Mouse (Mus musculus): ENCODE results near the gene Gm13285.
"Not testable (repeated sequence)": the region's sequence is repeated elsewhere in the genome, so short reads cannot be mapped to it uniquely, and the experiment has no call there.

- TF ChIP-seq CTCF (IDR thresholded peaks at IDR 0.05; ENCODE audit: control insufficient read depth, insufficient read depth, low read length); POLR2A (IDR thresholded peaks at IDR 0.05; ENCODE audit: borderline replicate concordance, control insufficient read depth, low read depth, low read length): not testable (repeated sequence)
These were observed 27.7 kb downstream of the Gm13285 start, which contains the start of gene Ifna6 for GRCm38 (mm10) chr4:88827116-88827515.
